Mouse (Mus musculus) lung, postnatal 0 days (tissue): ENCODE measurements around the gene Mrps34.

ENCODE experiments used
- CTCF ChIP-seq: IDR thresholded peaks from 2 replicates; pipeline ENCODE4 v1.5.1; 2016; ENCODE audit warnings: antibody characterized with exemption, mild to moderate bottlenecking
- EP300 ChIP-seq: IDR thresholded peaks from 2 replicates; pipeline ENCODE4 v1.6.1; 2016; ENCODE audit warnings: antibody characterized with exemption, mild to moderate bottlenecking, control low read depth

GRCm38 (mm10) chr17:24850773-24851127 lies 44.2 kb upstream of the Mrps34 start:
- TF ChIP-seq CTCF (no peak; the same call in 1 of the 2 replicates), EP300 (no peak)
